Comparison of ENCODE assay signal across 17 mouse cellular contexts in the genomic region with DNA sequence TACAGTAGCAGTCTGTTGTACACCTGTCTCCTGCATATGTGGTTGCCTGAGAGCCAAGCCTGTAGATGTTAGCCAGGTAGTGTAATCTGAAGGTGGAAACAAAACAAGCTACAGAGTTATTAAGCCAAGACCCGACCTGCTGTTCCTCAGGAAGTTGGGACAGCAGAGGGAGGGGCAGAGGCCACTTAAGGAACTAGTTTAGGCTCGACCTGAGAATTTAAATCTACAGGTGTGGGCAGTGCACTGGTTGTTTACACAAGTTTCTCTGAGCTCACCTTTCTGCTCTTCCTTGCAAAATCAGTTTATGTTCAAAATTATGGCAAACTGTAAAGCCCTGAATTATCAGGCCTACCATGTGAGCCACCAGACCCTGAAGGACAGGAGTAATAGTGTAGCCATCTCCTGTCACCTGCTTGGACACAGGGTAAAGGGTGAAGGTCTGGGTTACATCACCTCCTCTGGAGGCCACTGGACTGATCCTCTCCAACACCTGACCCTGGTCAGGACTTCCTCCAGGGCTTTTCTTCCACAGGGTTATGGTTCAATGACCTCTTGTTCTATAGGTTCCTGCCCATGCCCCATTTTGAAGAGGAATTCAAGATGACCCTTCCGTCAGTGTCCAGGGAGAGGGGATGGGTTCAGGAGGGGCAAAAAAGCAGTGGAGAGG. TPM values are rescaled to one million over a fixed set of nuclear protein-coding genes. Genes with fewer than 3 reads are reported as not detected.
DNase-seq lines count a peak whose midpoint lies in the region; ATAC-seq lines count a peak whose summit lies in the region.
"Had no signal": no experiment of that assay in that cellular context is flagged by ENCODE, and none has a peak within 500 bp of the region (broad histone marks: within the 10 kb centered on the region; RNA-seq: fewer than 3 reads in every experiment).

No protein-coding gene starts in this region.

- 56% methylated on average over 3 of the region's 3 CpGs for WGBS in heart, embryonic 10.5 days
- WGBS in lung, embryonic 16.5 days, result 44% methylated on average over 3 of the region's 3 CpGs
- 35% methylated on average over 3 of the region's 3 CpGs for WGBS in liver, embryonic 15.5 days (ENCODE audit: insufficient replicate concordance)
- 44% methylated on average over 3 of the region's 3 CpGs for WGBS in stomach, embryonic 15.5 days

- peaks cover 19% of the 10 kb centered on the region for H3K27me3 ChIP-seq in heart, embryonic 10.5 days (ENCODE audit: insufficient read depth, poor library complexity, severe bottlenecking)
- no peaks in the 10 kb centered on the region for H3K27me3 ChIP-seq in lung, embryonic 16.5 days (ENCODE audit: control insufficient read depth, insufficient read depth, low read depth, low read length)
- H3K27me3 ChIP-seq in liver, embryonic 15.5 days, result peaks cover 29% of the 10 kb centered on the region
- H3K27me3 ChIP-seq in stomach, embryonic 15.5 days (replicated peaks), result no peaks in the 10 kb centered on the region
- H3K27me3 ChIP-seq: midbrain, embryonic 15.5 days had no signal

- no peak overlapping the region for H3K4me3 ChIP-seq in heart, embryonic 10.5 days
- H3K4me3 ChIP-seq in lung, embryonic 16.5 days (ENCODE audit: low read length), result no peak overlapping the region
- no peak overlapping the region for H3K4me3 ChIP-seq in liver, embryonic 15.5 days (replicated peaks)
- H3K4me3 ChIP-seq in stomach, embryonic 15.5 days (replicated peaks), result no peak overlapping the region
- H3K4me3 ChIP-seq: embryonic facial prominence, embryonic 12.5 days; heart, embryonic 13.5 days; midbrain, embryonic 15.5 days had no signal

- H3K9me3 ChIP-seq in heart, embryonic 10.5 days, result no peaks in the 10 kb centered on the region
- H3K9me3 ChIP-seq in lung, embryonic 16.5 days (ENCODE audit: control insufficient read depth, low read length), result no peaks in the 10 kb centered on the region
- H3K9me3 ChIP-seq in liver, embryonic 15.5 days (replicated peaks), result no peaks in the 10 kb centered on the region
- no peaks in the 10 kb centered on the region for H3K9me3 ChIP-seq in stomach, embryonic 15.5 days
- H3K9me3 ChIP-seq: embryonic facial prominence, embryonic 12.5 days; G1E; heart, embryonic 13.5 days; midbrain, embryonic 15.5 days had no signal

- DNase-seq in heart, embryonic 10.5 days (ENCODE audit: low spot score), result no peak
- DNase-seq in heart, adult 9 months (ENCODE audit: low spot score in 2 of 2), result no peak
- DNase-seq in lung, postnatal 14 days, result no peak
- DNase-seq in layer of hippocampus, adult 18-20 months (ENCODE audit: low spot score in 2 of 2), result no peak
- no peak for DNase-seq in urinary bladder, postnatal 4 days (ENCODE audit: low spot score in 2 of 2)

- 0 out of 2 replicates have a peak overlapping the region, but pooled peaks have one; percentile 42 for H3K27ac ChIP-seq in heart, embryonic 10.5 days
- peak overlapping the region; percentile 41 for H3K27ac ChIP-seq in lung, embryonic 16.5 days (ENCODE audit: low read length)
- H3K27ac ChIP-seq in liver, embryonic 15.5 days (replicated peaks), result no peak overlapping the region
- peak overlapping the region; percentile 45; the same call in 1 of the 2 replicates for H3K27ac ChIP-seq in stomach, embryonic 15.5 days
- H3K27ac ChIP-seq: embryonic facial prominence, embryonic 12.5 days; heart, embryonic 13.5 days; hindbrain, embryonic 14.5 days; macrophage; midbrain, embryonic 15.5 days had no signal

- ATAC-seq in lung, embryonic 16.5 days (ENCODE audit: low read depth), result peak; percentile 19; the same call in 1 of the 2 replicates
- no peak for ATAC-seq in liver, embryonic 15.5 days (ENCODE audit: insufficient read depth)
- ATAC-seq in stomach, embryonic 15.5 days (ENCODE audit: insufficient read depth, low FRiP score, low read depth), result no peak
- ATAC-seq: midbrain, embryonic 15.5 days had no signal

- H3K4me2 ChIP-seq in lung, embryonic 16.5 days (ENCODE audit: low read depth, low read length), result no peak overlapping the region
- no peak overlapping the region for H3K4me2 ChIP-seq in liver, embryonic 15.5 days
- H3K4me2 ChIP-seq in stomach, embryonic 15.5 days, result no peak overlapping the region
- H3K4me2 ChIP-seq: embryonic facial prominence, embryonic 12.5 days; heart, embryonic 13.5 days; hindbrain, embryonic 14.5 days; midbrain, embryonic 15.5 days had no signal

- H3K4me1 ChIP-seq in heart, embryonic 10.5 days, result peaks cover 13% of the 10 kb centered on the region
- H3K4me1 ChIP-seq in lung, embryonic 16.5 days (replicated peaks; ENCODE audit: control insufficient read depth, insufficient read depth, low read length), result peaks cover 18% of the 10 kb centered on the region
- H3K4me1 ChIP-seq in liver, embryonic 15.5 days (replicated peaks), result peaks cover 51% of the 10 kb centered on the region
- 0 out of 2 replicates have a peak, but pooled peaks cover 5% of the 10 kb centered on the region for H3K4me1 ChIP-seq in stomach, embryonic 15.5 days
- H3K4me1 ChIP-seq: embryonic facial prominence, embryonic 12.5 days; midbrain, embryonic 15.5 days had no signal

- no peaks in the 10 kb centered on the region for H3K36me3 ChIP-seq in heart, embryonic 10.5 days
- no peaks in the 10 kb centered on the region for H3K36me3 ChIP-seq in lung, embryonic 16.5 days (ENCODE audit: control insufficient read depth, insufficient read depth, low read length)
- H3K36me3 ChIP-seq in liver, embryonic 15.5 days (replicated peaks), result no peaks in the 10 kb centered on the region
- no peaks in the 10 kb centered on the region for H3K36me3 ChIP-seq in stomach, embryonic 15.5 days
- H3K36me3 ChIP-seq: embryonic facial prominence, embryonic 12.5 days; G1E; heart, embryonic 13.5 days; midbrain, embryonic 15.5 days had no signal

- peak overlapping the region; percentile 1; the same call in 1 of the 2 replicates for H3K9ac ChIP-seq in lung, embryonic 16.5 days (ENCODE audit: low read length)
- 0 out of 2 replicates have a peak overlapping the region, but pooled peaks have one; percentile 0 for H3K9ac ChIP-seq in liver, embryonic 15.5 days
- no peak overlapping the region for H3K9ac ChIP-seq in stomach, embryonic 15.5 days
- H3K9ac ChIP-seq: embryonic facial prominence, embryonic 12.5 days; heart, embryonic 13.5 days; hindbrain, embryonic 14.5 days; midbrain, embryonic 15.5 days had no signal

RNA-seq across cellular contexts. Expression of a gene that starts 5.1 kb away (rescaled TPM):
- 1.1 and 2.0 TPM in 2 replicates for polyA plus RNA-seq in heart, embryonic 10.5 days (2016; fragmentation: Nextera tagmentation; extraction: Ambion mirVana)
- 0.09 and 0.24 TPM in 2 replicates for polyA plus RNA-seq in lung, embryonic 16.5 days (2015; fragmentation: Nextera tagmentation; extraction: Ambion mirVana)
- polyA plus RNA-seq in liver, embryonic 15.5 days (2015; fragmentation: Nextera tagmentation; extraction: Ambion mirVana), result 0.07 and 0.20 TPM in 2 replicates
- 0.70 and 1.1 TPM in 2 replicates for polyA plus RNA-seq in stomach, embryonic 15.5 days (2015; fragmentation: Nextera tagmentation; extraction: Ambion mirVana)
- under 1 TPM in 1 of 2 experiments, not detected in 1; 0.17 TPM for total RNA-seq in layer of hippocampus, adult 18-20 months (2021)
- total RNA-seq: G1E; gastrocnemius, postnatal 25 days; layer of hippocampus, postnatal 36 days had no signal
- polyA plus RNA-seq: embryonic facial prominence, embryonic 12.5 days; forebrain, embryonic 11.5 days; G1E; macrophage had no signal

RNA-seq across cellular contexts. Expression of a gene that starts 27.0 kb away (rescaled TPM):
- polyA plus RNA-seq in heart, embryonic 10.5 days (2016; fragmentation: Nextera tagmentation; extraction: Ambion mirVana), result 26.1 and 34.2 TPM in 2 replicates
- 130 and 135 TPM in 2 replicates for polyA plus RNA-seq in lung, embryonic 16.5 days (2015; fragmentation: Nextera tagmentation; extraction: Ambion mirVana)
- polyA plus RNA-seq in liver, embryonic 15.5 days (2015; fragmentation: Nextera tagmentation; extraction: Ambion mirVana), result 103 and 108 TPM in 2 replicates
- 72.2 and 72.4 TPM in 2 replicates for polyA plus RNA-seq in stomach, embryonic 15.5 days (2015; fragmentation: Nextera tagmentation; extraction: Ambion mirVana)
- 10 to 100 TPM; 16.6 to 24.9 TPM for total RNA-seq in layer of hippocampus, adult 18-20 months (2021)
